Mouse (Mus musculus): ENCODE measurements around the gene Cox8a. TPM values are rescaled to one million over a fixed set of nuclear protein-coding genes. Genes with fewer than 3 reads are reported as not detected.

Cox8a gene
- 100 to 1,000 TPM; 332 to 337 TPM for total RNA-seq (2023)

DNA sequence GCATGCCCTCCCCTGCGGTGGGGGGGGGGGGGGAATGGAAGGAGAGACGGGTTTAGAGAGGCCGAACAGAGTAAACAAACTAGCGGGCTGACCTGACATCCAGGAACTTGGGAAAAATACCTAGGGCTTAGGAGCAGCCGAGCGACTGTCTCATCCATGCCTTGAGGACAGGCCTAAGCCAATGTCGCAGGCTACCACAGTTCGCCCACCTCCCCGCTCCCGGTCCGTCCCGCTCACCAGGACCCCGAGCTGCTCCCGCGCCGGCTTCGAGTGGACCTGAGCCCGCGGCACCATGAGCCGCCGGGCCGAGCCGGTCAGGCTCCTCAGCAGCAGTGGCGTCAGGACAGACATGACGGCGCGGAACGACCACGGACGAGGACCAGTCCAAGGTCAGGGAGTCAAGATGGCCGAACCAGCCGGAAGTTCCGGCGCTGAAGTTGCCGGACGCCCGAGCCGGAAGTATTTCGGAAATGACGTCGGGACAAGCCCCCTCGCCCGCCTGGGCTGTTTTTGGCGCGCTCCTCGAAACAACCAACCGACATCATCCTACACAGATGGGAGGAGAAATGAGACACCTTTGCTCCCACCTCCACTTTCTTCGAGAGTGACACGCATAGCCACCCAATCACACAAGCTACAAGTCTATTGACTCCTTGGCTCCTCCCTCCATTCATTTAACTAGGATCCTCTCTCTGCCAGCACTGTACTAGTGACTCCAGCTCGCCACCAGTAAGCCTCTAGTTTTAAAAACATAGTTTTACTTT is at the start of gene Cox8a:
Cox8a (minus strand) TSS at position 455 of the 764 bp plus-strand sequence.

DNA sequence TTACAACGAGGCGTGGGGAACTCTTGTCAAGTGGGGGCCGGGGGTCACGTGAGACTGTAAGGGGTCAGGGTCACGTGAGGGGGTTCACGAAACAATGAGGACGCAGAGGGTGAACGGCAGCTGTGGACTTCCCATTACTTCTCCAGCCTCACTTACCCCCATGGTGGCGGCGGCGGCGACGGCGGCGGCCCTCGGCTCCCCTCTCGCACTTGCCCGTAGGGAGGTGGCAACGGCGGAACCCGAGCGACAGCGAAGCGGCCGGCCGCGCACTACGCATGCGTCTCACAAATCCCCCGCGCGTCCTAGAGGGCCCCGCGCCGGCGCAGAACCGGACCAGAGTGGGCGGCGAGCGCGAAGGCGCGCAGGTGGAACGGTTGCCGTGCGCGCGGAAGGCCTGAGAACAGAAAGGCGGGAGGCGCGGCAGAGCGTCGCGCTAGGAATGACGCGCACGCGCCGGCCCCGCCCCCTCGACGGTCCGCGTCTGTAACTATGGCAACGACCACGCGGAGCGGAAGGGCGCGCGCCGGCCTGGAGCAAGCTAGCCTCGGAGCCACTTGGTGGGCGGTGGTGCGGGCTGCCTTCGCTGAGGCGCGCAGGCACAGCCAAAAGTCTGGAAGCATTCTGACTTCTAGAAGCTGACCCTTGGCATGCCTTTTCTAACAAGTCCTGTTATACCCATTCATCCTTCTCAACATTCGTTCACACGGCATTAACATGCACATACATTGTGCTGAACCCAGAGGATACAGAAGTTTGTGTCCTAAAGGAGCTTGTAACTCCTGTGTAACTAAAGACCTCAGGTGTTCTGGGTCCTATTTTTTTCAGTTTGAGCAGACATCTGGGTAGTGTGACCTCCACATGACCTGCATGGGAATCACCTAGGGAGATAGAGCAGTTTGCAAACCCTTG is 23.6 kb upstream of the Cox8a start, which contains the start of gene Naa40:
Naa40 (minus strand) TSS at position 402 of the 909 bp plus-strand sequence.

DNA sequence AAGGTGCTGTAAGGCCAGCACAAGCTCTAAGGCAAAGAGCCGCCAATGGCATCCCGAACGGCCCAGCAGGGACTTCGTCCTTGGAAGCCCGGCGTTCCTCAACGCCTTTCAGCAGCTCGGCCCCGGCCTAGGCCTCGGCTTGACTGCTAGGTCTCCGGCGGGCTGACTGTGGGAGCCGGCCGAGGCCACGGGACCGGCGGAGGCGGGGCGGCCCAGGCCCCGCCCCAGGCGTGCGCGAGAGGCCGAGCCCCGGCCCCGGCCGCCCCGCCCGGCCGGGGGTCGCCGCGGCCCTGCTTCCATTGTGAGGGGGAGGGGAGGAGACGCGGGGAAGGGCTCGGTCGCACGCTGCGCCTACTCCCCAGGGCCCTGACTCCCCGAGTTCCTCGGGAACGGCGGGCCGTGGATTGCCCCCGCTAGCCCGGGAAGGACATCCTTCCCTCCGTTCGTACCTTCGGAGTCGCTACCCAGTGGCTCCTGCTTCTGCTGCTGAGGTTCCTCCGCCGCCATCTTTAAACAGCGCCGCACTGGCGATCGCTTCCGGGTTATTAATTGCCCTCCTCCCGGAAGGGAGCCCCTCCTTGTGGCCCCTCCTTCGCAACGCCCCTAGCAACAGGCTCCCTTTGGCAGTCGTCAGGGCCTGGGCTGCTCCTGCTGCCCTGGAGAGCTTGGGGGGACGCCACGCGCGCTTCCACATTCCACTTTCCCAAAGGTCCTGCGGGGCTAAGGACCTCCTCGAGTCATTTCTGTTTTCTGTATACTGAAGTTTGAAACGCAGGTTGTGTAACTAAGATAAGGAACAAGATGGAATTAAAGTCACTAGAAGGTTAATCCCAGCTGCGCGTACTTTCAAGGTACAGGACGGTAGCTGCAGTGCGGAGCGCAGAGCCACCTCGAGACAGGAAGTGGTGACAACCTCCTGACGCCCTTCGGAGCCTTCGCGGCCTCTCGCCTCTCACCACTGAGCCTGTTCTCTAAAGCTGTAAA is 11.4 kb downstream of the Cox8a start, which contains the start of gene Otub1:
Otub1 (minus strand) TSS at position 564 of the 984 bp plus-strand sequence.

Other genes starting within 250 kb of the Cox8a start
- gene Ppp1r14b, start 242.6 kb downstream of the Cox8a start, total RNA-seq (2023) = 10 to 100 TPM; 45.4 to 53.1 TPM
- 10 to 100 TPM; 22.2 to 30.1 TPM for gene Plcb3, start 241.1 kb downstream of the Cox8a start, total RNA-seq (2023)
- 10 to 100 TPM; 36.1 to 37.4 TPM for gene Fkbp2, start 237.1 kb downstream of the Cox8a start, total RNA-seq (2023)
- gene Vegfb, start 230.0 kb downstream of the Cox8a start, total RNA-seq (2023) = 10 to 100 TPM in 1 of 2 experiments, 1 to 10 TPM in 1; 8.6 to 11.5 TPM
- 10 to 100 TPM; 23.5 to 25.0 TPM for gene Dnajc4, start 225.0 kb downstream of the Cox8a start, total RNA-seq (2023)
- gene Nudt22, start 221.5 kb downstream of the Cox8a start, total RNA-seq (2023) = 10 to 100 TPM; 16.1 to 19.1 TPM
- 1 to 10 TPM; 1.3 to 1.9 TPM for gene Trpt1, start 221.5 kb downstream of the Cox8a start, total RNA-seq (2023)
- 100 to 1,000 TPM; 229 to 231 TPM for gene Fermt3, start 198.1 kb downstream of the Cox8a start, total RNA-seq (2023)
- gene Stip1, start 177.6 kb downstream of the Cox8a start, total RNA-seq (2023) = 10 to 100 TPM; 54.3 to 64.7 TPM
- 1 to 10 TPM; 2.9 to 5.0 TPM for gene Macrod1, start 160.8 kb downstream of the Cox8a start, total RNA-seq (2023)
- gene Flrt1, start 111.9 kb downstream of the Cox8a start, total RNA-seq (2023) = not detected
- gene Otub1, start 11.3 kb downstream of the Cox8a start, total RNA-seq (2023) = 10 to 100 TPM; 62.1 to 70.6 TPM
- 10 to 100 TPM; 24.4 to 25.9 TPM for gene Naa40, start 23.6 kb upstream of the Cox8a start, total RNA-seq (2023)
- gene Rcor2, start 49.7 kb upstream of the Cox8a start, total RNA-seq (2023) = under 1 TPM; 0.73 to 0.85 TPM
- gene Mark2, start 124.2 kb upstream of the Cox8a start, total RNA-seq (2023) = 100 to 1,000 TPM; 161 to 187 TPM
- gene Spindoc, start 165.4 kb upstream of the Cox8a start, total RNA-seq (2023) = 10 to 100 TPM in 1 of 2 experiments, 1 to 10 TPM in 1; 9.8 to 12.1 TPM
- 1 to 10 TPM; 2.4 to 2.7 TPM for gene 2700081O15Rik, start 200.0 kb upstream of the Cox8a start, total RNA-seq (2023)